Mouse (Mus musculus) heart, adult 2 months (tissue): ENCODE measurements around the gene Polr3h.

ENCODE experiments used
- CTCF ChIP-seq: fragments of 200-600 bp; IDR thresholded peaks from 2 replicates; pipeline ENCODE4 v1.8.1; 2022; ENCODE audit warnings: antibody characterized with exemption, mild to moderate bottlenecking, moderate library complexity
- POLR2A ChIP-seq: fragments of 200-500 bp; IDR thresholded peaks from 2 replicates; pipeline ENCODE4 v1.6.1; 2011; ENCODE audit warnings: mild to moderate bottlenecking, low read depth, low read length, control low read depth; ENCODE audit not compliant: insufficient read depth

DNA sequence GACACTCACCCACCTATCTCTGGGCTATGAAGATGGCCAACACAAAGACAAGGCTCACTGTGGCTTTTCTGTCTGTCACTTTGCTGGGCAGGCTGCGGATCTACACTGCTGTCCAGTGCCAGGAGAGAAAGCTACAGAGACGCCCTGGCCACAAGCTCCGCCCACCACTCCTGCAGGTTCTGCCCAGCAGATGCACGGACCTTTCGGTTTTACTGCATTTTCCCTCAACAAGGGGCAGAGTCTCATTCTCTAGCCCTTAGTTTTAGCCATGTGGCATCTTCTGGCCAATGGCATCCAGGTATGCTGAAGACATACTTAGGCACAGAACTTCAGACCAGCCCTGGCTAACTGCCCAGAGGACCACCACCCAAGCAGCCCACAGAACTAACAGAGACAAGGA, 4.8 kb downstream of the Polr3h start:
- TF ChIP-seq POLR2A (no peak), CTCF (no peak)
